Mouse (Mus musculus): Measurements from ENCODE around the gene Elovl3. TPM values are rescaled to one million over a fixed set of nuclear protein-coding genes. Genes with fewer than 3 reads are reported as not detected.
A peak's percentile ranks its signal among the peaks of the same experiment; 100 is the strongest.
"Not testable (repeated sequence)": the region's sequence is repeated elsewhere in the genome, so short reads cannot be mapped to it uniquely, and the experiment has no call there.

The Elovl3 gene
- polyA plus RNA-seq, 1 experiment from 2014 or later: 0.13 TPM

GRCm38 (mm10) chr19:46110214-46110613 lies 21.5 kb upstream of the Elovl3 start:
- Histone ChIP-seq H3K4me2 (no peak overlapping the region), H3K9ac (no peak overlapping the region), H3K27me3 (no peaks in the 10 kb centered on the region), H3K36me3 (replicated peaks) (no peaks in the 10 kb centered on the region), H3K4me3 (replicated peaks) (no peak overlapping the region), H3K27ac (replicated peaks) (0 out of 2 replicates have a peak overlapping the region, but pooled peaks have one; percentile 7), H3K4me1 (replicated peaks) (no peaks in the 10 kb centered on the region), H3K9me3 (replicated peaks) (no peaks in the 10 kb centered on the region)
- 68% methylated on average over 2 of the region's 2 CpGs for WGBS (ENCODE audit: insufficient replicate concordance)
- ATAC-seq (ENCODE audit: insufficient read depth): no peak

- Histone ChIP-seq H3K36me3 (replicated peaks) (no peaks in the 10 kb centered on the region), H3K9ac (no peak overlapping the region), H3K9me3 (replicated peaks) (no peaks in the 10 kb centered on the region), H3K4me3 (replicated peaks) (no peak overlapping the region), H3K27ac (replicated peaks) (0 out of 2 replicates have a peak overlapping the region, but pooled peaks have one; percentile 7), H3K27me3 (no peaks in the 10 kb centered on the region), H3K4me1 (replicated peaks) (no peaks in the 10 kb centered on the region), H3K4me2 (no peak overlapping the region)
- WGBS (ENCODE audit: insufficient replicate concordance): 70% methylated on average over 5 of the region's 5 CpGs
- ATAC-seq (ENCODE audit: insufficient read depth): no peak
These were observed 20.9 kb upstream of the Elovl3 start for GRCm38 (mm10) chr19:46110781-46111180.

GRCm38 (mm10) chr19:46114617-46115016 lies 17.1 kb upstream of the Elovl3 start:
- Histone ChIP-seq H3K4me3 (replicated peaks) (no peak overlapping the region), H3K27ac (replicated peaks) (no peak overlapping the region), H3K4me2 (no peak overlapping the region), H3K9me3 (replicated peaks) (no peaks in the 10 kb centered on the region), H3K4me1 (replicated peaks) (peaks cover 7% of the 10 kb centered on the region), H3K9ac (no peak overlapping the region), H3K36me3 (replicated peaks) (no peaks in the 10 kb centered on the region), H3K27me3 (0 out of 2 replicates have a peak, but pooled peaks cover 3% of the 10 kb centered on the region)
- no peak for ATAC-seq (ENCODE audit: insufficient read depth)
- WGBS (ENCODE audit: insufficient replicate concordance): 43% methylated on average over 4 of the region's 4 CpGs

GRCm38 (mm10) chr19:46119458-46119857 lies 12.2 kb upstream of the Elovl3 start:
- Histone ChIP-seq H3K4me1 (replicated peaks) (peaks cover 8% of the 10 kb centered on the region), H3K27ac (replicated peaks) (no peak overlapping the region; the same call in 1 of the 2 replicates), H3K9me3 (replicated peaks) (no peaks in the 10 kb centered on the region), H3K27me3 (0 out of 2 replicates have a peak, but pooled peaks cover 3% of the 10 kb centered on the region), H3K4me3 (replicated peaks) (no peak overlapping the region), H3K9ac (no peak overlapping the region), H3K4me2 (no peak overlapping the region), H3K36me3 (replicated peaks) (no peaks in the 10 kb centered on the region)
- ATAC-seq (ENCODE audit: insufficient read depth): peak; percentile 67; the same call in 1 of the 2 replicates
- WGBS (ENCODE audit: insufficient replicate concordance): 25% methylated on average over 3 of the region's 3 CpGs

GRCm38 (mm10) chr19:46120872-46121271 lies 10.8 kb upstream of the Elovl3 start:
- no peak for ATAC-seq (ENCODE audit: insufficient read depth)
- Histone ChIP-seq H3K27ac (replicated peaks) (no peak overlapping the region), H3K36me3 (replicated peaks) (no peaks in the 10 kb centered on the region), H3K9me3 (replicated peaks) (no peaks in the 10 kb centered on the region), H3K9ac (no peak overlapping the region), H3K4me2 (no peak overlapping the region), H3K4me1 (replicated peaks) (peaks cover 8% of the 10 kb centered on the region), H3K4me3 (replicated peaks) (no peak overlapping the region), H3K27me3 (peaks cover 3% of the 10 kb centered on the region; the same call in 1 of the 2 replicates)
- WGBS (ENCODE audit: insufficient replicate concordance): 67% methylated on average over 6 of the region's 6 CpGs

- Histone ChIP-seq H3K36me3 (replicated peaks) (no peaks in the 10 kb centered on the region), H3K27me3 (peaks cover 20% of the 10 kb centered on the region), H3K4me2 (no peak overlapping the region), H3K4me3 (replicated peaks) (no peak overlapping the region), H3K9ac (no peak overlapping the region), H3K4me1 (replicated peaks) (peaks cover 8% of the 10 kb centered on the region), H3K9me3 (replicated peaks) (no peaks in the 10 kb centered on the region), H3K27ac (replicated peaks) (no peak overlapping the region)
- 67% methylated on average over 3 of the region's 3 CpGs for WGBS (ENCODE audit: insufficient replicate concordance)
- no peak for ATAC-seq (ENCODE audit: insufficient read depth)
These were observed 7.8 kb upstream of the Elovl3 start for GRCm38 (mm10) chr19:46123876-46124275.

- no peaks in the 10 kb centered on the region for H3K9me3 ChIP-seq (replicated peaks)
- no peaks in the 10 kb centered on the region for H3K36me3 ChIP-seq (replicated peaks)
- no peak for ATAC-seq (ENCODE audit: insufficient read depth)
- no peak overlapping the region for H3K4me2 ChIP-seq
- H3K4me3 ChIP-seq (replicated peaks): no peak overlapping the region
- no peak overlapping the region for H3K27ac ChIP-seq (replicated peaks)
- H3K27me3 ChIP-seq: peaks cover 24% of the 10 kb centered on the region
- H3K4me1 ChIP-seq (replicated peaks): peaks cover under 1% of the 10 kb centered on the region; the same call in 1 of the 2 replicates
- no peak overlapping the region for H3K9ac ChIP-seq
These were observed 7.0 kb upstream of the Elovl3 start for GRCm38 (mm10) chr19:46124651-46125050.

GRCm38 (mm10) chr19:46126301-46126700 lies 5.4 kb upstream of the Elovl3 start:
- Histone ChIP-seq H3K9ac (no peak overlapping the region), H3K27me3 (peaks cover 39% of the 10 kb centered on the region), H3K4me1 (replicated peaks) (no peaks in the 10 kb centered on the region), H3K27ac (replicated peaks) (no peak overlapping the region), H3K9me3 (replicated peaks) (no peaks in the 10 kb centered on the region), H3K36me3 (replicated peaks) (no peaks in the 10 kb centered on the region), H3K4me3 (replicated peaks) (no peak overlapping the region), H3K4me2 (no peak overlapping the region)
- WGBS (ENCODE audit: insufficient replicate concordance): 65% methylated on average over 4 of the region's 4 CpGs
- no peak for ATAC-seq (ENCODE audit: insufficient read depth)

- H3K27me3 ChIP-seq: peaks cover 73% of the 10 kb centered on the region
These were observed 2.0 kb upstream of the Elovl3 start for GRCm38 (mm10) chr19:46129737-46130136.

GRCm38 (mm10) chr19:46131283-46131682 lies 414 bp upstream of the Elovl3 start:
- H3K4me2 ChIP-seq: peak overlapping the region; percentile 59
- no peaks in the 10 kb centered on the region for H3K9me3 ChIP-seq (replicated peaks)
- ATAC-seq (ENCODE audit: insufficient read depth): no peak
- H3K9ac ChIP-seq: no peak overlapping the region
- H3K27ac ChIP-seq (replicated peaks): no peak overlapping the region
- peak overlapping the region; percentile 27 for H3K4me3 ChIP-seq (replicated peaks)
- H3K4me1 ChIP-seq (replicated peaks): peaks cover 18% of the 10 kb centered on the region
- WGBS (ENCODE audit: insufficient replicate concordance): 10% methylated on average over 8 of the region's 8 CpGs
- no peaks in the 10 kb centered on the region for H3K36me3 ChIP-seq (replicated peaks)
- H3K27me3 ChIP-seq: peaks cover 87% of the 10 kb centered on the region

More at GRCm38 (mm10) chr19:46129737-46130136, 2.0 kb upstream of the Elovl3 start:
- H3K4me1 ChIP-seq (replicated peaks); H3K9ac ChIP-seq; H3K4me2 ChIP-seq; H3K9me3 ChIP-seq (replicated peaks); ATAC-seq (ENCODE audit: insufficient read depth); H3K36me3 ChIP-seq (replicated peaks); H3K27ac ChIP-seq (replicated peaks); H3K4me3 ChIP-seq (replicated peaks): not testable (repeated sequence)
- 56% methylated on average over 6 of the region's 6 CpGs for WGBS (ENCODE audit: insufficient replicate concordance)

- peaks cover 92% of the 10 kb centered on the region for H3K27me3 ChIP-seq
- H3K9me3 ChIP-seq (replicated peaks): no peaks in the 10 kb centered on the region
- H3K4me2 ChIP-seq: no peak overlapping the region; the same call in 1 of the 2 replicates
- H3K4me1 ChIP-seq (replicated peaks): peaks cover 31% of the 10 kb centered on the region
- no peak for ATAC-seq (ENCODE audit: insufficient read depth)
- no peak overlapping the region for H3K9ac ChIP-seq
- H3K4me3 ChIP-seq (replicated peaks): no peak overlapping the region
- WGBS (ENCODE audit: insufficient replicate concordance): 18% methylated on average over 6 of the region's 6 CpGs
- no peak overlapping the region for H3K27ac ChIP-seq (replicated peaks)
- no peaks in the 10 kb centered on the region for H3K36me3 ChIP-seq (replicated peaks)
These were observed 880 bp downstream of the Elovl3 start for GRCm38 (mm10) chr19:46132577-46132976.

- peak overlapping the region; percentile 98 for H3K4me2 ChIP-seq
- H3K9me3 ChIP-seq (replicated peaks): no peaks in the 10 kb centered on the region
- no peak overlapping the region for H3K27ac ChIP-seq (replicated peaks)
- H3K36me3 ChIP-seq (replicated peaks): no peaks in the 10 kb centered on the region
- no peak for ATAC-seq (ENCODE audit: insufficient read depth)
- peaks cover 100% of the 10 kb centered on the region for H3K27me3 ChIP-seq
- H3K4me3 ChIP-seq (replicated peaks): peak overlapping the region; percentile 58
- 2% methylated on average over 12 of the region's 12 CpGs for WGBS (ENCODE audit: insufficient replicate concordance)
- peaks cover 35% of the 10 kb centered on the region for H3K4me1 ChIP-seq (replicated peaks)
- H3K9ac ChIP-seq: no peak overlapping the region
These were observed 3.6 kb downstream of the Elovl3 start for GRCm38 (mm10) chr19:46135297-46135696.
